Mouse (Mus musculus) olfactory bulb, adult 2 months (tissue): ENCODE data around the gene Ddx25.

Experiments used
- CTCF ChIP-seq: fragments of 200-500 bp; IDR thresholded peaks from 2 replicates; pipeline ENCODE4 v1.5.1; 2012; ENCODE audit warnings: low read depth, mild to moderate bottlenecking, low read length, moderate library complexity; ENCODE audit not compliant: insufficient read depth
- POLR2A ChIP-seq: fragments of 200-500 bp; IDR thresholded peaks from 2 replicates; pipeline ENCODE4 v1.6.1; 2012; ENCODE audit warnings: mild to moderate bottlenecking, low read depth, low read length, moderate library complexity; ENCODE audit not compliant: insufficient read depth

GRCm38 (mm10) chr9:35529796-35530195, 28.5 kb downstream of the Ddx25 start:
- no peak for TF ChIP-seq CTCF
- no peak for TF ChIP-seq POLR2A
